Mouse (Mus musculus) cerebellum, adult 2 months (tissue): Measurements from ENCODE around the gene Ddx58.

Source experiments
- CTCF ChIP-seq: fragments of 200-500 bp; IDR thresholded peaks from 2 replicates; pipeline ENCODE4 v1.5.1; 2011; ENCODE audit warnings: low read depth, mild to moderate bottlenecking, control low read depth, low read length, moderate library complexity, borderline replicate concordance; ENCODE audit not compliant: insufficient read depth
- POLR2A ChIP-seq: fragments of 200-500 bp; IDR thresholded peaks from 2 replicates; pipeline ENCODE4 v1.6.1; 2011; ENCODE audit warnings: low read length, control low read depth, borderline replicate concordance; ENCODE audit not compliant: insufficient read depth

DNA sequence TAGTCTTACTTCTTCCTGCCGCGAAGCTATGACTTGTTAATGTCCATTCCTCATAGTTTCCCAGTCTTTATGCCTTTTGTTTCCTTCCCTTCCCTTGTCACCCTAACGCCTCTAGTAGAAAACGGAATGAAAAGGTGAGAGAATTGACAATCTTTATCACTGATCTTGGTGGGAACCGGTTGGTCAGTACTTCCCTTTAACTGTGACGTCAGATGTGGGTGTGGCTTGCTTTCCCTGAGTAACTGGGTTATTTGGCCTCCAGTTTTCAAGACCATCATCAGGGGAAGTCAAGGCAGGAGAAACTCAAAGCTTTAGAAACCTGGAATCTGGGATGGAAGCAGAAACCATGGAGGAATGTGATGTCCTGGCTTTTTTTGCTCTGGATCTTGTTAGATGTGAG lies 2.3 kb upstream of the Ddx58 start:
- TF ChIP-seq POLR2A (no peak), CTCF (no peak)
